Mouse (Mus musculus) myocyte (in vitro differentiated cells): ENCODE measurements around the gene Pianp. TPM values are rescaled to one million over a fixed set of nuclear protein-coding genes. Genes with fewer than 3 reads are reported as not detected.

Experiments
- H3K27me3 ChIP-seq: one replicate; pipeline ENCODE4 v1.6.1; 2011; ENCODE audit not compliant: control insufficient read depth, insufficient read depth, insufficient read length
- H3K36me3 ChIP-seq: one replicate; pipeline ENCODE4 v1.6.1; 2011; ENCODE audit not compliant: control insufficient read depth, insufficient read depth
- H3K4me2 ChIP-seq: one replicate; pipeline ENCODE4 v1.6.1; 2011; ENCODE audit warnings: low read depth, control low read depth
- H3K4me3 ChIP-seq: one replicate; pipeline ENCODE4 v1.5.1; 2011; ENCODE audit warnings: mild to moderate bottlenecking, control low read depth, moderate library complexity
- H3K79me2 ChIP-seq: one replicate; pipeline ENCODE4 v1.6.1; 2011; ENCODE audit not compliant: control insufficient read depth, insufficient read depth
- H3ac ChIP-seq: one replicate; pipeline ENCODE4 v1.6.1; 2011; ENCODE audit not compliant: control insufficient read depth, insufficient read length
- CEBPB ChIP-seq: IDR thresholded peaks from 2 replicates; pipeline ENCODE4 v1.6.1; 2011; ENCODE audit warnings: mild to moderate bottlenecking, moderate library complexity; ENCODE audit not compliant: poor library complexity, insufficient read depth, severe bottlenecking
- E2F4 ChIP-seq: IDR thresholded peaks from one replicate; pipeline ENCODE4 v1.6.1; 2011; ENCODE audit warnings: mild to moderate bottlenecking, control low read depth, moderate library complexity; ENCODE audit not compliant: insufficient read depth
- MAX ChIP-seq: IDR thresholded peaks from one replicate; pipeline ENCODE4 v1.6.1; 2011; ENCODE audit warnings: low read depth, mild to moderate bottlenecking, control low read depth
- MYOD1 ChIP-seq, 3 experiments: IDR thresholded peaks; one replicate each; pipeline ENCODE4 v1.6.1; 2011; ENCODE audit warnings: control low read depth in 2 of 3, low read depth in 2 of 3, mild to moderate bottlenecking in 2 of 3, moderate library complexity in 1 of 3; ENCODE audit not compliant: insufficient read length in 2 of 3, control insufficient read depth in 1 of 3
- MYOG ChIP-seq, 3 experiments: IDR thresholded peaks; one replicate each; pipeline ENCODE4 v1.6.1; 2011; ENCODE audit warnings: control low read depth in 2 of 3, low read depth in 2 of 3, mild to moderate bottlenecking in 2 of 3; ENCODE audit not compliant: insufficient read length in 2 of 3, control insufficient read depth in 1 of 3, insufficient read depth in 1 of 3
- POLR2A ChIP-seq: IDR thresholded peaks from one replicate; pipeline ENCODE4 v1.6.1; 2011; ENCODE audit warnings: low read depth, mild to moderate bottlenecking, control low read depth, moderate library complexity; ENCODE audit not compliant: insufficient read length
- POLR2AphosphoS2 ChIP-seq: IDR thresholded peaks from one replicate; pipeline ENCODE4 v1.6.1; 2011; ENCODE audit warnings: low read depth, control low read depth; ENCODE audit not compliant: insufficient read length
- REST ChIP-seq: IDR thresholded peaks from one replicate; pipeline ENCODE4 v1.6.1; 2011; ENCODE audit warnings: mild to moderate bottlenecking, control low read depth, moderate library complexity; ENCODE audit not compliant: insufficient read depth, insufficient read length
- SRF ChIP-seq: IDR thresholded peaks from one replicate; pipeline ENCODE4 v1.6.1; 2011; ENCODE audit warnings: low read depth; ENCODE audit not compliant: control insufficient read depth, insufficient read length
- TCF12 ChIP-seq: IDR thresholded peaks from one replicate; pipeline ENCODE4 v1.6.1; 2011; ENCODE audit warnings: mild to moderate bottlenecking, control low read depth; ENCODE audit not compliant: poor library complexity, insufficient read depth, severe bottlenecking
- TCF3 ChIP-seq: IDR thresholded peaks from one replicate; pipeline ENCODE4 v1.6.1; 2011; ENCODE audit warnings: low read depth, control low read depth; ENCODE audit not compliant: insufficient read length
- USF1 ChIP-seq: IDR thresholded peaks from one replicate; pipeline ENCODE4 v1.6.1; 2011; ENCODE audit warnings: low read depth, mild to moderate bottlenecking, control low read depth, moderate library complexity
- polyA plus RNA-seq: library from polyadenylated mRNA; unstranded; fragments of >200 nt; fragmentation: generic; extraction: Trizol; gene quantifications from one replicate; pipeline ENCODE4 v1.2.1, GENCODE M21; 2012; ENCODE audit warnings: missing spikeins

Pianp gene
- polyA plus RNA-seq, 1 experiment: 1.1 TPM

DNA sequence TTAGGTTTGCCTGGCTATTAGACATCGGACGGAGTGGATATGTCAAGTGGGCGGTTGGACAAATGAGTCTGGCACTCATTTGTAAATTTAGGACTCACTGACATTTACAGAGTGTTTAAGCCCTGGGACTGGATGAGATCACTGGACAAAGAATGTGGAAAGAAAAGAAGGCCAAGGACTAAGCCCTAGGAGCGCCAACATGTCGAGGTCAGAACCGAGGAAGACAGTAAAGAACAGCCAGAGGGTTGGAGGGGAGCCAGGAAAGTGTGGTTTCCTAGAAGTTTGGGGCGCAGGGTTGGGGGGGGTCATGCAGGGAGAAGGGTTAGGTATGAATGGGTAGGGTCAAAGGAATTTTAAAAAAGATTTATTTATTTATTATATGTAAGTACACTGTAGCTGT lies 1.2 kb upstream of the Pianp start:
- no peak overlapping the region for H3ac ChIP-seq
- H3K4me3 ChIP-seq: no peak overlapping the region
- TF ChIP-seq TCF3: no peak
- no peak for TF ChIP-seq SRF
- TF ChIP-seq USF1: no peak
- no peak for TF ChIP-seq REST
- TF ChIP-seq MAX: no peak
- no peak for TF ChIP-seq TCF12
- no peak for TF ChIP-seq POLR2A
- TF ChIP-seq MYOG (IDR thresholded peaks at IDR 0.05; ENCODE audit: control insufficient read depth in 1 of 3, insufficient read depth in 1 of 3, insufficient read length in 2 of 3, low read depth in 2 of 3): no peak
- no peak for TF ChIP-seq MYOD1 (IDR thresholded peaks at IDR 0.05; ENCODE audit: control insufficient read depth in 1 of 3, insufficient read length in 2 of 3, low read depth in 2 of 3)
- TF ChIP-seq CEBPB: no peak
- TF ChIP-seq E2F4: no peak
- no peak for TF ChIP-seq POLR2AphosphoS2
- H3K4me2 ChIP-seq: no peak overlapping the region
- H3K36me3 ChIP-seq: no peaks in the 10 kb centered on the region
- H3K27me3 ChIP-seq: peaks cover 9% of the 10 kb centered on the region
- H3K79me2 ChIP-seq: no peaks in the 10 kb centered on the region

DNA sequence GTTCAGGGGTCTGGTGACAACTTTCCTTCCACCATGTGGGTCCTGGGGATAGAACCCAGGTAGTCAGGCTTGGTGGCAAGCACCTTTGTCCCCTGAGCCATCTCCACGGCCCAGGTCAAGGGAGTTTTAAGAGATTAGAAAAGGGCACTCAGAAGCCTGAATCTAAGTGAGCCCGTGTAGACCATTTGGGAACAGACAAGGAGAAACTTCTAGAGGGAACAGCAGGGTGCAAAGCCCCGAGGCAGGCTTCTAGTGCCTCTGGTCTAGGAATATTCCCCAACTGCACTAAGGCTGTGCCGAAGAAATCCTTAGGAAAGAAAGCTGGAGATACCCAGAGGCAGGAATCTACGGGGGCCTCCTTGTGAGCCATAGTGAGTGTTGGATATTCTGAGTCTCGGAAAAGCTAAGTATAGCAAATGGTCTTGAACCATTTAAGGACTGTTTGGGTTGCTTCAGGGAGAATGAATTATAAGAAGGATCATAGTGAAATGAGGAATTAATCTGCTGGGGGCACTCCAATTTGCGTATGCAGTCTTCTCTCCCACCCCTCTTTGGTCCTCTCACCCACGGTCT lies 577 bp upstream of the Pianp start:
- TF ChIP-seq MYOG (IDR thresholded peaks at IDR 0.05; ENCODE audit: control insufficient read depth in 1 of 3, insufficient read depth in 1 of 3, insufficient read length in 2 of 3, low read depth in 2 of 3) (no peak), MYOD1 (IDR thresholded peaks at IDR 0.05; ENCODE audit: control insufficient read depth in 1 of 3, insufficient read length in 2 of 3, low read depth in 2 of 3) (no peak), REST (no peak), TCF12 (no peak)
- Histone ChIP-seq H3K36me3 (no peaks in the 10 kb centered on the region), H3K27me3 (peaks cover 9% of the 10 kb centered on the region), H3K4me2 (no peak overlapping the region), H3K4me3 (no peak overlapping the region), H3K79me2 (no peaks in the 10 kb centered on the region), H3ac (no peak overlapping the region)

DNA sequence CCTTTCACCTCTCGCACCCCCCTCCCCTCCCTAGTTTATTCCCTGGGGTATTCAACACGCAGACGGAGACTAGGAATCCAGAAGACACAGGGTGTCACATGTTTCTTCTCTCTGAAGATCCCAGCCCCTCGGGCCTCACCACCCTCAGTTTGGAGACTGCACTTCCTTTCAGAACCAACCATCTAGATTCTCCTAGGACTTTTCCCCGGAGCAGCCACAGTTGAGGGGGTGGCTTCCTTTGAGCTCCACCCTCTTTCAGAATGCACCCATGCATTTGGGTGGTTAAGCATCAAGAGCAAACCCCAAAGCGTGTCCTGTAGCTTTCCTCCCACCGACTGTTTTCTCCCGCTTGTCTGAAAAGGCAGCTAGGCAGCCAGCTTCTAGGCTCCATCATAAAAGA lies 1.6 kb downstream of the Pianp start:
- Histone ChIP-seq H3K79me2 (no peaks in the 10 kb centered on the region), H3ac (no peak overlapping the region), H3K36me3 (no peaks in the 10 kb centered on the region), H3K4me3 (no peak overlapping the region), H3K4me2 (peak overlapping the region; percentile 6), H3K27me3 (peaks cover 9% of the 10 kb centered on the region)
- TF ChIP-seq MYOG (IDR thresholded peaks at IDR 0.05; ENCODE audit: control insufficient read depth in 1 of 3, insufficient read depth in 1 of 3, insufficient read length in 2 of 3, low read depth in 2 of 3): no peak
- TF ChIP-seq POLR2AphosphoS2: no peak
- TF ChIP-seq CEBPB: no peak
- no peak for TF ChIP-seq REST
- TF ChIP-seq MAX: no peak
- TF ChIP-seq TCF3: no peak
- TF ChIP-seq USF1: no peak
- no peak for TF ChIP-seq SRF
- TF ChIP-seq MYOD1 (IDR thresholded peaks at IDR 0.05; ENCODE audit: control insufficient read depth in 1 of 3, insufficient read length in 2 of 3, low read depth in 2 of 3): no peak
- TF ChIP-seq E2F4: no peak
- TF ChIP-seq POLR2A: no peak
- no peak for TF ChIP-seq TCF12

DNA sequence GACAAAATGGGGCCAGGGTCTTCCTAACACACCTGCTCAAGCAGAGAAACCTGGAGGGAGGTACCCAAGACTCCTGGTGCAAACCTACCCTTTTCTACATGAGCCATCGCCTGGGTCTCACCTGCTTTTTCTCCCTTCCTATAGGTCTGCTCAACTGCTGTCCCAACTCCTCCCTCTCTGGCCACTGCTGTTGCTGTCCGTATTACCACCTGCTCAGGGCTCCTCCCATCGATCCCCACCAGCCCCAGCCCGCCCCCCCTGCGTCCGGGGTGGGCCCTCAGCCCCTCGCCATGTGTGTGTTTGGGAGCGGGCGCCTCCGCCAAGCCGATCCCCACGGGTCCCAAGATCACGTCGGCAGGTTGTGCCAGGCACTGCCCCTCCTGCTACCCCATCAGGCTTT lies 2.6 kb downstream of the Pianp start:
- Histone ChIP-seq H3ac (no peak overlapping the region), H3K79me2 (no peaks in the 10 kb centered on the region), H3K27me3 (peaks cover 9% of the 10 kb centered on the region), H3K36me3 (no peaks in the 10 kb centered on the region), H3K4me2 (no peak overlapping the region), H3K4me3 (no peak overlapping the region)
- TF ChIP-seq E2F4: no peak
- TF ChIP-seq TCF12: no peak
- TF ChIP-seq SRF: no peak
- TF ChIP-seq TCF3: no peak
- no peak for TF ChIP-seq USF1
- no peak for TF ChIP-seq MYOD1 (IDR thresholded peaks at IDR 0.05; ENCODE audit: control insufficient read depth in 1 of 3, insufficient read length in 2 of 3, low read depth in 2 of 3)
- no peak for TF ChIP-seq CEBPB
- no peak for TF ChIP-seq MAX
- no peak for TF ChIP-seq MYOG (IDR thresholded peaks at IDR 0.05; ENCODE audit: control insufficient read depth in 1 of 3, insufficient read depth in 1 of 3, insufficient read length in 2 of 3, low read depth in 2 of 3)
- no peak for TF ChIP-seq REST
- no peak for TF ChIP-seq POLR2AphosphoS2
- no peak for TF ChIP-seq POLR2A

DNA sequence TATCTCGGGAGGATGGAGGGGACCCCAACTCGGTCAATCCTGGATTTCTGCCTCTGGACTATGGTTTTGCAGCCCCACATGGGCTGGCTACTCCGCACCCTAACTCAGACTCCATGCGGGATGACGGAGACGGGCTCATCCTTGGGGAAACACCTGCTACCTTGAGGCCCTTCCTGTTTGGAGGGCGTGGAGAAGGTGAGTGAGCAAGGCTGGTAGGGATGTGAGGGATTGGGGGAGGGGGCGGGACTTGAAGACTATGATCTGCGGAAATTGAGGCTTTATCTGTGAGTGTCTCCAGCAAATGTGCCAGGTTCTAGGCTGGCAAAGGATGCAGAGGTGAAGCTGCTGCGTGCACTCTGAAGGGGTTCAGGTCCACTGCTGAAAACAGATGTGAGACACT lies 3.1 kb downstream of the Pianp start:
- TF ChIP-seq TCF12 (no peak), USF1 (no peak), POLR2AphosphoS2 (no peak), SRF (no peak), MYOG (IDR thresholded peaks at IDR 0.05; ENCODE audit: control insufficient read depth in 1 of 3, insufficient read depth in 1 of 3, insufficient read length in 2 of 3, low read depth in 2 of 3) (no peak)
- no peaks in the 10 kb centered on the region for H3K36me3 ChIP-seq

More for the DNA sequence above, 3.1 kb downstream of the Pianp start:
- peaks cover 9% of the 10 kb centered on the region for H3K27me3 ChIP-seq
- H3K4me3 ChIP-seq: no peak overlapping the region
- H3K4me2 ChIP-seq: no peak overlapping the region
- H3ac ChIP-seq: no peak overlapping the region
- H3K79me2 ChIP-seq: no peaks in the 10 kb centered on the region
